17 mouse cellular contexts compared by ENCODE assay signal in genomic region chr11:96252541-96253120, GRCm38 (mm10). TPM values are rescaled to one million over a fixed set of nuclear protein-coding genes. Genes with fewer than 3 reads are reported as not detected.
A peak's percentile ranks its signal among the peaks of the same experiment; 100 is the strongest.
DNase-seq lines count a peak whose midpoint lies in the region; ATAC-seq and TF ChIP-seq lines count a peak whose summit lies in the region.
"Had no signal": no experiment of that assay in that cellular context is flagged by ENCODE, and none has a peak within 500 bp of the region (broad histone marks: within the 10 kb centered on the region; RNA-seq: fewer than 3 reads in every experiment).

No protein-coding gene starts in this region.

- H3K9ac ChIP-seq in lung, embryonic 14.5 days = no peak overlapping the region
- no peak overlapping the region for H3K9ac ChIP-seq in embryonic facial prominence, embryonic 13.5 days
- H3K9ac ChIP-seq in neural tube, embryonic 14.5 days (replicated peaks; ENCODE audit: low read depth, low read length) = peak overlapping the region; percentile 75
- H3K9ac ChIP-seq: liver, embryonic 13.5 days; stomach, embryonic 15.5 days had no signal

- DNase-seq in lung, embryonic 14.5 days = no peak
- no peak for DNase-seq in lung, postnatal 14 days
- peak; percentile 19 for DNase-seq in kidney, postnatal 10 days
- DNase-seq in layer of hippocampus, postnatal 25 days (ENCODE audit: extremely low spot score in 1 of 2, low spot score in 1 of 2) = no peak
- no peak for DNase-seq in left cerebral cortex, adult 2 months (ENCODE audit: extremely low spot score in 1 of 2, low spot score in 2 of 2)
- DNase-seq: cerebellum, adult 11-12 months; heart, adult 2 months; liver, embryonic 13.5 days; thymus, postnatal 36 days had no signal

- no peak overlapping the region for H3K4me2 ChIP-seq in lung, embryonic 14.5 days
- H3K4me2 ChIP-seq in embryonic facial prominence, embryonic 13.5 days = no peak overlapping the region
- H3K4me2 ChIP-seq in neural tube, embryonic 14.5 days (ENCODE audit: low read depth, low read length) = peak overlapping the region; percentile 56
- H3K4me2 ChIP-seq: liver, embryonic 13.5 days; stomach, embryonic 15.5 days had no signal

- H3K4me1 ChIP-seq in lung, embryonic 14.5 days (ENCODE audit: insufficient read depth) = no peaks in the 10 kb centered on the region
- peaks cover 4% of the 10 kb centered on the region for H3K4me1 ChIP-seq in embryonic facial prominence, embryonic 13.5 days
- H3K4me1 ChIP-seq in neural tube, embryonic 14.5 days (ENCODE audit: control insufficient read depth, insufficient read depth, low read length) = peaks cover 17% of the 10 kb centered on the region
- H3K4me1 ChIP-seq: liver, embryonic 13.5 days had no signal

- TF ChIP-seq CTCF in lung, embryonic 14.5 days (IDR thresholded peaks at IDR 0.05; ENCODE audit: low read depth) = no peak
- no peak for TF ChIP-seq CTCF in left cerebral cortex, adult 2 months (IDR thresholded peaks at IDR 0.05)

- H3K9me3 ChIP-seq in lung, embryonic 14.5 days (ENCODE audit: low read depth, low read length) = no peaks in the 10 kb centered on the region
- H3K9me3 ChIP-seq in embryonic facial prominence, embryonic 13.5 days = no peaks in the 10 kb centered on the region
- H3K9me3 ChIP-seq in neural tube, embryonic 14.5 days (ENCODE audit: control insufficient read depth, low read length) = no peaks in the 10 kb centered on the region
- H3K9me3 ChIP-seq: forebrain, embryonic 10.5 days; liver, embryonic 13.5 days; stomach, embryonic 15.5 days had no signal

- ATAC-seq in lung, embryonic 14.5 days (ENCODE audit: insufficient read depth) = no peak
- no peak for ATAC-seq in embryonic facial prominence, embryonic 13.5 days (ENCODE audit: insufficient number of reproducible peaks, insufficient read depth, low FRiP score, low TSS enrichment, low read depth)
- ATAC-seq in neural tube, embryonic 14.5 days (ENCODE audit: low read depth) = no peak

- intact Hi-C loops in left cerebral cortex, adult 2 months (cut with DNase I) = loop anchor here (5.0 kb wide), 1 partner anchor 45 kb away; no protein-coding TSS in a partner anchor

- H3K27me3 ChIP-seq in lung, embryonic 14.5 days (ENCODE audit: insufficient read depth, low read length) = peaks cover 83% of the 10 kb centered on the region
- H3K27me3 ChIP-seq in embryonic facial prominence, embryonic 13.5 days = peaks cover 100% of the 10 kb centered on the region
- H3K27me3 ChIP-seq in neural tube, embryonic 14.5 days (ENCODE audit: control insufficient read depth, insufficient read depth, low read length) = 0 out of 2 replicates have a peak, but pooled peaks cover 1% of the 10 kb centered on the region

- WGBS in lung, embryonic 14.5 days = 3% methylated on average over 12 of the region's 12 CpGs
- 3% methylated on average over 12 of the region's 12 CpGs for WGBS in embryonic facial prominence, embryonic 13.5 days
- 3% methylated on average over 12 of the region's 12 CpGs for WGBS in neural tube, embryonic 14.5 days

- no peak overlapping the region for H3K27ac ChIP-seq in lung, embryonic 14.5 days (ENCODE audit: low read depth)
- no peak overlapping the region for H3K27ac ChIP-seq in embryonic facial prominence, embryonic 13.5 days
- peak overlapping the region; percentile 83 for H3K27ac ChIP-seq in neural tube, embryonic 14.5 days (ENCODE audit: low read depth, low read length)
- no peak overlapping the region for H3K27ac ChIP-seq in left cerebral cortex, adult 2 months
- H3K27ac ChIP-seq: forebrain, embryonic 10.5 days; heart, adult 2 months; liver, embryonic 13.5 days; stomach, embryonic 15.5 days had no signal

- no peaks in the 10 kb centered on the region for H3K36me3 ChIP-seq in lung, embryonic 14.5 days (ENCODE audit: insufficient read depth)
- no peaks in the 10 kb centered on the region for H3K36me3 ChIP-seq in embryonic facial prominence, embryonic 13.5 days
- no peaks in the 10 kb centered on the region for H3K36me3 ChIP-seq in neural tube, embryonic 14.5 days (ENCODE audit: control insufficient read depth, insufficient read depth, low read length)
- H3K36me3 ChIP-seq: forebrain, embryonic 10.5 days; liver, embryonic 13.5 days; stomach, embryonic 15.5 days had no signal

- H3K4me3 ChIP-seq in lung, embryonic 14.5 days (ENCODE audit: low read depth, low read length) = peak overlapping the region; percentile 16; the same call in 1 of the 2 replicates
- 0 out of 2 replicates have a peak overlapping the region, but pooled peaks have one; percentile 2 for H3K4me3 ChIP-seq in embryonic facial prominence, embryonic 13.5 days
- peak overlapping the region; percentile 45 for H3K4me3 ChIP-seq in neural tube, embryonic 14.5 days (ENCODE audit: low read depth, low read length)
- no peak overlapping the region for H3K4me3 ChIP-seq in left cerebral cortex, adult 2 months
- H3K4me3 ChIP-seq: forebrain, embryonic 10.5 days; heart, adult 2 months; liver, embryonic 13.5 days; stomach, embryonic 15.5 days had no signal

RNA-seq across cellular contexts. Expression of gene Hoxb9, which starts 18.6 kb away (rescaled TPM):
- 0.08 and 0.22 TPM in 2 replicates for polyA plus RNA-seq in lung, embryonic 14.5 days (2014; fragmentation: Nextera tagmentation; extraction: Ambion mirVana)
- 0.13 TPM in 1 of 2 replicates, not detected in the other for polyA plus RNA-seq in embryonic facial prominence, embryonic 13.5 days (2015; fragmentation: Nextera tagmentation; extraction: Ambion mirVana)
- 106 and 114 TPM in 2 replicates for polyA plus RNA-seq in neural tube, embryonic 14.5 days (2014; fragmentation: Nextera tagmentation; extraction: Ambion mirVana)
- not detected for total RNA-seq in layer of hippocampus, postnatal 25 days (2021)
- total RNA-seq in left cerebral cortex, adult 2 months (2021) = not detected
- total RNA-seq: CH12.LX; heart, adult 2 months; heart, postnatal 25 days; layer of hippocampus, postnatal 14 days; monocyte, adult 5-6 weeks had no signal
- polyA plus RNA-seq: forebrain, embryonic 10.5 days; heart, adult 2 months had no signal

RNA-seq across cellular contexts. Expression of gene Hoxb8, which starts 29.1 kb away (rescaled TPM):
- polyA plus RNA-seq in lung, embryonic 14.5 days (2014; fragmentation: Nextera tagmentation; extraction: Ambion mirVana) = 0.99 and 1.4 TPM in 2 replicates
- 0.37 TPM in 1 of 2 replicates, not detected in the other for polyA plus RNA-seq in embryonic facial prominence, embryonic 13.5 days (2015; fragmentation: Nextera tagmentation; extraction: Ambion mirVana)
- polyA plus RNA-seq in neural tube, embryonic 14.5 days (2014; fragmentation: Nextera tagmentation; extraction: Ambion mirVana) = 78.6 and 120 TPM in 2 replicates
- not detected for total RNA-seq in layer of hippocampus, postnatal 25 days (2021)
- total RNA-seq in left cerebral cortex, adult 2 months (2021) = not detected
- total RNA-seq: CH12.LX; heart, adult 2 months; heart, postnatal 25 days; layer of hippocampus, postnatal 14 days; monocyte, adult 5-6 weeks had no signal
- polyA plus RNA-seq: forebrain, embryonic 10.5 days; heart, adult 2 months; liver, embryonic 13.5 days had no signal

RNA-seq across cellular contexts. Expression of gene Hoxb7, which starts 33.8 kb away (rescaled TPM):
- 2.1 and 3.5 TPM in 2 replicates for polyA plus RNA-seq in lung, embryonic 14.5 days (2014; fragmentation: Nextera tagmentation; extraction: Ambion mirVana)
- 0.15 TPM in 1 of 2 replicates, not detected in the other for polyA plus RNA-seq in embryonic facial prominence, embryonic 13.5 days (2015; fragmentation: Nextera tagmentation; extraction: Ambion mirVana)
- polyA plus RNA-seq in neural tube, embryonic 14.5 days (2014; fragmentation: Nextera tagmentation; extraction: Ambion mirVana) = 120 and 133 TPM in 2 replicates
- total RNA-seq in layer of hippocampus, postnatal 25 days (2021) = not detected
- total RNA-seq in left cerebral cortex, adult 2 months (2021) = not detected
- total RNA-seq: CH12.LX; heart, adult 2 months; heart, postnatal 25 days; layer of hippocampus, postnatal 14 days; monocyte, adult 5-6 weeks had no signal
- polyA plus RNA-seq: forebrain, embryonic 10.5 days; heart, adult 2 months had no signal

RNA-seq across cellular contexts. Expression of gene Hoxb6, which starts 39.6 kb away (rescaled TPM):
- 19.7 and 24.4 TPM in 2 replicates for polyA plus RNA-seq in lung, embryonic 14.5 days (2014; fragmentation: Nextera tagmentation; extraction: Ambion mirVana)
- 4.0 TPM in 1 of 2 replicates, not detected in the other for polyA plus RNA-seq in embryonic facial prominence, embryonic 13.5 days (2015; fragmentation: Nextera tagmentation; extraction: Ambion mirVana)
- 138 and 141 TPM in 2 replicates for polyA plus RNA-seq in neural tube, embryonic 14.5 days (2014; fragmentation: Nextera tagmentation; extraction: Ambion mirVana)
- not detected for total RNA-seq in layer of hippocampus, postnatal 25 days (2021)
- not detected for total RNA-seq in left cerebral cortex, adult 2 months (2021)
- total RNA-seq: heart, adult 2 months; heart, postnatal 25 days; layer of hippocampus, postnatal 14 days; monocyte, adult 5-6 weeks had no signal
- polyA plus RNA-seq: forebrain, embryonic 10.5 days; heart, adult 2 months had no signal

RNA-seq across cellular contexts. Expression of gene Hoxb5, which starts 50.5 kb away (rescaled TPM):
- polyA plus RNA-seq in lung, embryonic 14.5 days (2014; fragmentation: Nextera tagmentation; extraction: Ambion mirVana) = 65.9 and 76.1 TPM in 2 replicates
- polyA plus RNA-seq in embryonic facial prominence, embryonic 13.5 days (2015; fragmentation: Nextera tagmentation; extraction: Ambion mirVana) = 6.0 TPM in 1 of 2 replicates, not detected in the other
- 49.1 and 52.4 TPM in 2 replicates for polyA plus RNA-seq in neural tube, embryonic 14.5 days (2014; fragmentation: Nextera tagmentation; extraction: Ambion mirVana)
- total RNA-seq in layer of hippocampus, postnatal 25 days (2021) = not detected
- not detected for total RNA-seq in left cerebral cortex, adult 2 months (2021)
- total RNA-seq: layer of hippocampus, postnatal 14 days; monocyte, adult 5-6 weeks had no signal
- polyA plus RNA-seq: forebrain, embryonic 10.5 days had no signal

Comparison
In these comparisons a context has a peak if more than half of its experiments do, and no peak if none do; other contexts are left out.
1. RNA of gene Hoxb9, which starts 18.6 kb away (polyA plus RNA-seq): 106 to 114 TPM in neural tube, embryonic 14.5 days; 0.13 TPM in embryonic facial prominence, embryonic 13.5 days and 0.08 to 0.22 TPM in lung, embryonic 14.5 days; every median in the first group is over 10 times any median in the second.
2. RNA of gene Hoxb8, which starts 29.1 kb away (polyA plus RNA-seq): 78.6 to 120 TPM in neural tube, embryonic 14.5 days; 0.99 to 1.4 TPM in lung, embryonic 14.5 days and 0.37 TPM in embryonic facial prominence, embryonic 13.5 days; every median in the first group is over 10 times any median in the second.
3. RNA of gene Hoxb7, which starts 33.8 kb away (polyA plus RNA-seq): 120 to 133 TPM in neural tube, embryonic 14.5 days; 2.1 to 3.5 TPM in lung, embryonic 14.5 days and 0.15 TPM in embryonic facial prominence, embryonic 13.5 days; every median in the first group is over 10 times any median in the second.